Mouse (Mus musculus) limb, embryonic 14.5 days (tissue): ENCODE data around the gene Tex50. TPM values are rescaled to one million over a fixed set of nuclear protein-coding genes. Genes with fewer than 3 reads are reported as not detected.
A peak's percentile ranks its signal among the peaks of the same experiment; 100 is the strongest.

Source experiments
- ATAC-seq: fragments of 200-750 bp; cut with Nextera tagmentation; 2 replicates; pipeline ENCODE4 v1.8.0; 2017; ENCODE audit warnings: low read depth, moderate number of reproducible peaks, moderate TSS enrichment; ENCODE audit not compliant: low FRiP score
- DNase-seq: peaks from one replicate; pipeline ENCODE4 v3.0.0-alpha.2; 2015; ENCODE audit warnings: low spot score
- H3K27ac ChIP-seq: fragments of 300-500 bp; sonication (generic); replicated peaks from 2 replicates; pipeline ENCODE4 v1.5.1; 2014; ENCODE audit warnings: low read depth, mild to moderate bottlenecking, low read length, moderate library complexity, mixed read lengths
- H3K27me3 ChIP-seq: fragments of 300-500 bp; sonication (generic); 2 replicates; pipeline ENCODE4 v1.6.1; 2014; ENCODE audit warnings: low read length, mixed read lengths; ENCODE audit not compliant: control insufficient read depth, insufficient read depth
- H3K36me3 ChIP-seq: fragments of 300-500 bp; sonication (generic); 2 replicates; pipeline ENCODE4 v1.6.1; 2014; ENCODE audit warnings: mild to moderate bottlenecking, low read length, moderate library complexity, mixed read lengths; ENCODE audit not compliant: control insufficient read depth, insufficient read depth
- H3K4me1 ChIP-seq: fragments of 300-500 bp; sonication (generic); 2 replicates; pipeline ENCODE4 v1.6.1; 2014; ENCODE audit warnings: antibody characterized with exemption, low read length, mixed read lengths; ENCODE audit not compliant: control insufficient read depth, insufficient read depth
- H3K4me2 ChIP-seq: fragments of 300-500 bp; sonication (generic); replicated peaks from 2 replicates; pipeline ENCODE4 v1.6.1; 2014; ENCODE audit warnings: low read depth, mild to moderate bottlenecking, low read length, moderate library complexity; ENCODE audit not compliant: severe bottlenecking
- H3K4me3 ChIP-seq: fragments of 300-500 bp; sonication (generic); replicated peaks from 2 replicates; pipeline ENCODE4 v1.5.1; 2014; ENCODE audit warnings: low read length
- H3K9ac ChIP-seq: fragments of 300-500 bp; sonication (generic); 2 replicates; pipeline ENCODE4 v1.6.1; 2014; ENCODE audit warnings: mild to moderate bottlenecking, low read depth, low read length, moderate library complexity; ENCODE audit not compliant: severe bottlenecking
- H3K9me3 ChIP-seq: fragments of 300-500 bp; sonication (generic); 2 replicates; pipeline ENCODE4 v1.6.1; 2016; ENCODE audit warnings: low read length; ENCODE audit not compliant: control insufficient read depth
- POLR2A ChIP-seq: fragments of 200-500 bp; IDR thresholded peaks from 2 replicates; pipeline ENCODE4 v1.8.0; 2012; ENCODE audit warnings: inconsistent platforms, mild to moderate bottlenecking, moderate library complexity, borderline replicate concordance; ENCODE audit not compliant: insufficient read depth, insufficient read length; ENCODE audit errors: extremely low read depth
- WGBS: fragments of 180-500 bp; shearing (Covaris S2); extraction: QIAGEN DNeasy Blood & Tissue Kit; methylation state at CpG from one replicate; pipeline ENCODE4 v1.1.7; 2014; 5-methylcytosine and 5-hydroxymethylcytosine counted together
- polyA plus RNA-seq, 2 experiments: library from polyadenylated mRNA; depleted of rRNA in 1 of 2; stranded (reverse) in 1 of 2; unstranded in 1 of 2; fragments of >200 nt; fragmentation: Nextera tagmentation in 1 of 2; extraction: Ambion mirVana in 1 of 2; gene quantifications; 2 replicates each; pipeline versions ENCODE4 v1.2.1 to v1.2.3; 2012 to 2014

Tex50 gene
- polyA plus RNA-seq, 2 experiments, result not detected

GRCm38 (mm10) chr1:161185431-161185830 is 26.3 kb upstream of the Tex50 start:
- H3K9ac ChIP-seq, result no peak overlapping the region
- TF ChIP-seq POLR2A, result no peak
- no peak for DNase-seq
- no peak overlapping the region for H3K27ac ChIP-seq
- ATAC-seq, result no peak
- WGBS, result 86% methylated on average over 3 of the region's 3 CpGs
- no peaks in the 10 kb centered on the region for H3K27me3 ChIP-seq
- H3K4me3 ChIP-seq, result no peak overlapping the region
- no peaks in the 10 kb centered on the region for H3K9me3 ChIP-seq
- no peak overlapping the region for H3K4me2 ChIP-seq
- H3K4me1 ChIP-seq, result no peaks in the 10 kb centered on the region; the same call in 1 of the 2 replicates
- H3K36me3 ChIP-seq, result no peaks in the 10 kb centered on the region

GRCm38 (mm10) chr1:161183677-161184076 is 24.6 kb upstream of the Tex50 start:
- ATAC-seq, result no peak
- Histone ChIP-seq H3K9ac (no peak overlapping the region), H3K27me3 (no peaks in the 10 kb centered on the region), H3K9me3 (no peaks in the 10 kb centered on the region), H3K4me2 (peak overlapping the region; percentile 10; the same call in 1 of the 2 replicates), H3K27ac (no peak overlapping the region), H3K4me1 (no peaks in the 10 kb centered on the region; the same call in 1 of the 2 replicates), H3K4me3 (no peak overlapping the region), H3K36me3 (no peaks in the 10 kb centered on the region)
- 44% methylated on average over 9 of the region's 9 CpGs for WGBS
- DNase-seq, result no peak
- no peak for TF ChIP-seq POLR2A

DNA sequence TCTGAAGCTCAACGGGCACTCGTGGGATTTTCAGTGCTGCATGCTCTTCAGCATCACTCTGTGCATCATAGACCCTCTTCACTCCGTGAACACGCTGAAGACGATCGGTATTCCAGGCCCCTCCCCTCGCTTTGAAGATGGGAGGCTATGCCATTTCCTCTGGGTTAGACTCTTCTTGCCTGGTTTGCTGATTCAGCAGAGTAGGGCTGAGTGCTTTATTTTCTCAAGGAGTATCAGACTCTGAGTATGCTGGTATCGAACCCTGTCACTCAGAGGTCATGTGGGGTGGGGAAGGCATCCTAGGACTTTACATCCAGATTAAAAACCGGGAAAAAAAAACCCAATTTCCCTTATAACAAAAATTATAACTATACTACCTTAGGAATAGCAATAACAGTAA is 23.3 kb upstream of the Tex50 start:
- no peaks in the 10 kb centered on the region for H3K9me3 ChIP-seq
- 81% methylated on average over 9 of the region's 9 CpGs for WGBS
- DNase-seq, result no peak
- H3K27ac ChIP-seq, result no peak overlapping the region
- no peak overlapping the region for H3K4me3 ChIP-seq
- no peak for TF ChIP-seq POLR2A
- no peak for ATAC-seq
- H3K36me3 ChIP-seq, result no peaks in the 10 kb centered on the region
- H3K27me3 ChIP-seq, result no peaks in the 10 kb centered on the region
- no peaks in the 10 kb centered on the region; the same call in 1 of the 2 replicates for H3K4me1 ChIP-seq
- no peak overlapping the region for H3K4me2 ChIP-seq
- no peak overlapping the region for H3K9ac ChIP-seq

- DNase-seq (no peak), ATAC-seq (no peak)
- TF ChIP-seq POLR2A, result no peak
- Histone ChIP-seq H3K9ac (no peak overlapping the region), H3K36me3 (no peaks in the 10 kb centered on the region), H3K27ac (no peak overlapping the region), H3K27me3 (no peaks in the 10 kb centered on the region), H3K4me3 (no peak overlapping the region), H3K9me3 (no peaks in the 10 kb centered on the region), H3K4me1 (no peaks in the 10 kb centered on the region; the same call in 1 of the 2 replicates), H3K4me2 (no peak overlapping the region)
- 58% methylated on average over 8 of the region's 8 CpGs for WGBS
Measured at GRCm38 (mm10) chr1:161180674-161181073, 21.6 kb upstream of the Tex50 start.

DNA sequence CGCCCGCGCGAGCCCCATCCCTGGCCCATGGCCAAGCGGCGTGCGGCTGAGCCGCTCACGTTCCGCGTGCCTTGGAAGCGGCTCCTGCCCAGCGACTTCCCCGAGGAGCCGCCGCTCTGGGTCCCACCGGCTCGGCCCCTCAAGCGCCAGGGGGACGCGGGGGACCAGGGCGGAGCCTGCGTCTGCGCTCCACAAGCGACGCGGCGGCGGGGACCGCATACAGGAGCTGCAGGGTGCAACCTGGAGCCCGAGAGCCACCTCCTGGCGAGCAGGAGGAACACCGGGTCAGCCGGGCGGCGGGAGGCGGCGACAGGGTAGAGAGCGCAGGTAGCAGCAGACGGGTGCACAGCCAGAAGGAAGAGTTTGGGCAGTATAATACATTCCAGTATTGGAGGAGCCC is 11.5 kb upstream of the Tex50 start:
- Histone ChIP-seq H3K4me2 (peak overlapping the region; percentile 60), H3K9ac (peak overlapping the region; percentile 55), H3K9me3 (no peaks in the 10 kb centered on the region), H3K27me3 (no peaks in the 10 kb centered on the region), H3K36me3 (no peaks in the 10 kb centered on the region), H3K4me3 (peak overlapping the region; percentile 41), H3K27ac (no peak overlapping the region), H3K4me1 (no peaks in the 10 kb centered on the region)
- DNase-seq (peak; percentile 54), ATAC-seq (peak; percentile 86)
- 1% methylated on average over 40 of the region's 40 CpGs for WGBS
- no peak for TF ChIP-seq POLR2A

DNA sequence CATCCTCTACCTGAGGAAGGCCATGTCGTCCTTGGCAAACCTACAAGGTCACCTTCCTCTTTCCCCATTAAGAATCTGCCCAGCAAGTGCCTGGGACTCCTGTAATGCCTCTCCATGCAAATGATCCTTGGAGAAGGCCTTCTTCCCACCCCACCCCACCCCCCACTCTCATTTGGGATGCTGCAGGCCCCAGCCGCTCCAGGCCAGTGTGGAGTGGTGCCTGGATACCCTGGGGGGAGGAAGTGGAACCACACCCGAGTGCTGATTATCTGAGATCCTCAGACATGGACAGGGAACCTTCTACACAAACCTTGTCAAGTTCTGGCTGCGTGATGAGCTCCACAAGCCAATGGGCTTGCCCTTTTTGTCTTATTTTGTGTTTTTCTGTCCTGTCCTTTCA is 1.2 kb upstream of the Tex50 start:
- H3K27me3 ChIP-seq, result no peaks in the 10 kb centered on the region
- TF ChIP-seq POLR2A, result no peak
- no peaks in the 10 kb centered on the region for H3K4me1 ChIP-seq
- H3K27ac ChIP-seq, result no peak overlapping the region
- H3K4me3 ChIP-seq, result no peak overlapping the region
- H3K36me3 ChIP-seq, result no peaks in the 10 kb centered on the region
- no peak overlapping the region for H3K4me2 ChIP-seq
- H3K9ac ChIP-seq, result no peak overlapping the region
- no peaks in the 10 kb centered on the region for H3K9me3 ChIP-seq
- 71% methylated on average over 4 of the region's 4 CpGs for WGBS
- DNase-seq (no peak), ATAC-seq (no peak)
